Mouse (Mus musculus) MEL (cell line): ENCODE results near the gene Akt1. TPM values are rescaled to one million over a fixed set of nuclear protein-coding genes. Genes with fewer than 3 reads are reported as not detected.
A peak's percentile ranks its signal among the peaks of the same experiment; 100 is the strongest.

Experiments
- DNase-seq: peaks from one replicate; pipeline ENCODE4 v3.0.0; 2011; ENCODE audit warnings: low read depth, low spot score
- H3K27ac ChIP-seq: 2 replicates; pipeline ENCODE4 v1.5.1; 2012; ENCODE audit warnings: low read depth, mild to moderate bottlenecking, control low read depth, low read length, moderate library complexity; ENCODE audit not compliant: control insufficient read depth
- H3K27me3 ChIP-seq, 2 experiments: fragments of 150-350 bp in 1 of 2; sonication (generic) in 1 of 2; 2 replicates each; pipeline ENCODE4 v1.6.1; 2012; ENCODE audit warnings: low read length in 2 of 2, mild to moderate bottlenecking in 2 of 2, improper control_type of control experiment in 1 of 2, moderate library complexity in 1 of 2; ENCODE audit not compliant: insufficient read depth in 2 of 2, control insufficient read depth in 1 of 2
- H3K36me3 ChIP-seq, 2 experiments: 2 replicates each; pipeline ENCODE4 v1.6.1; 2012 to 2014; ENCODE audit warnings: low read length in 2 of 2, improper control_type of control experiment in 1 of 2, inconsistent platforms in 1 of 2, mild to moderate bottlenecking in 1 of 2; ENCODE audit not compliant: insufficient read depth in 2 of 2, control insufficient read depth in 1 of 2
- H3K4me1 ChIP-seq, 2 experiments: fragments of 150-350 bp in 1 of 2; sonication (generic) in 1 of 2; 2 replicates each; pipeline ENCODE4 v1.6.1; 2012; ENCODE audit warnings: low read length in 2 of 2, improper control_type of control experiment in 1 of 2, mild to moderate bottlenecking in 1 of 2; ENCODE audit not compliant: insufficient read depth in 2 of 2, control insufficient read depth in 1 of 2
- H3K4me3 ChIP-seq, 2 experiments: fragments of 150-350 bp in 1 of 2; sonication (generic) in 1 of 2; 2 replicates each; pipeline ENCODE4 v1.5.1; 2012; ENCODE audit warnings: low read depth in 2 of 2, low read length in 2 of 2, mild to moderate bottlenecking in 2 of 2, moderate library complexity in 2 of 2, control low read depth in 1 of 2, improper control_type of control experiment in 1 of 2; ENCODE audit not compliant: control insufficient read depth in 1 of 2, insufficient read depth in 1 of 2
- H3K79me2 ChIP-seq: 2 replicates; pipeline ENCODE4 v1.6.1; 2012; ENCODE audit warnings: mild to moderate bottlenecking, low read length, moderate library complexity; ENCODE audit not compliant: control insufficient read depth, poor library complexity, insufficient read depth
- H3K9ac ChIP-seq: 2 replicates; pipeline ENCODE4 v1.6.1; 2012; ENCODE audit warnings: low read depth, mild to moderate bottlenecking, control low read depth, low read length, moderate library complexity; ENCODE audit not compliant: control insufficient read depth, poor library complexity, severe bottlenecking
- H3K9me3 ChIP-seq: fragments of 150-350 bp; sonication (generic); replicated peaks from 2 replicates; pipeline ENCODE4 v1.6.1; 2012; ENCODE audit warnings: mild to moderate bottlenecking, low read length, improper control_type of control experiment, moderate library complexity; ENCODE audit not compliant: insufficient read depth
- CHD1 ChIP-seq: IDR thresholded peaks from 2 replicates; pipeline ENCODE4 v1.6.1; 2012; ENCODE audit warnings: low read depth, mild to moderate bottlenecking, inconsistent platforms, low read length, improper control_type of control experiment
- CHD2 ChIP-seq: IDR thresholded peaks from 2 replicates; pipeline ENCODE4 v1.6.1; 2011; ENCODE audit warnings: low read length, improper control_type of control experiment
- CTCF ChIP-seq, 3 experiments: IDR thresholded peaks in 2 of 3; conservative IDR thresholded peaks in 1 of 3; 2 replicates each; pipeline ENCODE4 v1.5.1; 2011 to 2012; ENCODE audit warnings: low read length in 3 of 3, low read depth in 2 of 3, mild to moderate bottlenecking in 2 of 3, improper control_type of control experiment in 1 of 3, inconsistent platforms in 1 of 3, mixed read lengths in 1 of 3, moderate library complexity in 1 of 3; ENCODE audit not compliant: control insufficient read depth in 1 of 3, insufficient read depth in 1 of 3, poor library complexity in 1 of 3, severe bottlenecking in 1 of 3
- E2F4 ChIP-seq: IDR thresholded peaks from 2 replicates; pipeline ENCODE4 v1.6.1; 2011; ENCODE audit warnings: low read depth, low read length, improper control_type of control experiment, borderline replicate concordance
- ELF1 ChIP-seq: IDR thresholded peaks from 2 replicates; pipeline ENCODE4 v1.6.1; 2014; ENCODE audit warnings: low read depth, mild to moderate bottlenecking, inconsistent platforms, low read length, improper control_type of control experiment, moderate library complexity
- EP300 ChIP-seq, 2 experiments: IDR thresholded peaks; 2 replicates each; pipeline ENCODE4 v1.6.1; 2011; ENCODE audit warnings: improper control_type of control experiment in 2 of 2, low read length in 2 of 2, low read depth in 1 of 2, mild to moderate bottlenecking in 1 of 2
- ETS1 ChIP-seq: IDR thresholded peaks from 2 replicates; pipeline ENCODE4 v1.6.1; 2012; ENCODE audit warnings: low read depth, mild to moderate bottlenecking, inconsistent platforms, low read length, improper control_type of control experiment, moderate library complexity
- GABPA ChIP-seq: IDR thresholded peaks from 2 replicates; pipeline ENCODE4 v1.6.1; 2012; ENCODE audit warnings: low read depth, mild to moderate bottlenecking, inconsistent platforms, low read length, improper control_type of control experiment, moderate library complexity
- MAZ ChIP-seq: IDR thresholded peaks from 2 replicates; pipeline ENCODE4 v1.6.1; 2012; ENCODE audit warnings: low read depth, mild to moderate bottlenecking, inconsistent platforms, low read length, improper control_type of control experiment
- MEF2A ChIP-seq: IDR thresholded peaks from 2 replicates; pipeline ENCODE4 v1.6.1; 2014; ENCODE audit warnings: low read depth, mild to moderate bottlenecking, inconsistent platforms, low read length, improper control_type of control experiment; ENCODE audit not compliant: poor library complexity, insufficient replicate concordance, severe bottlenecking; ENCODE audit errors: extremely low read depth
- MXI1 ChIP-seq: IDR thresholded peaks from 2 replicates; pipeline ENCODE4 v1.6.1; 2011; ENCODE audit warnings: mild to moderate bottlenecking, low read depth, low read length, improper control_type of control experiment
- MYB ChIP-seq: IDR thresholded peaks from 2 replicates; pipeline ENCODE4 v1.6.1; 2011; ENCODE audit warnings: mild to moderate bottlenecking, low read depth, low read length, improper control_type of control experiment
- MYC ChIP-seq: IDR thresholded peaks from 2 replicates; pipeline ENCODE4 v1.6.1; 2011; ENCODE audit warnings: low read depth, mild to moderate bottlenecking, low read length, improper control_type of control experiment, moderate library complexity
- POLR2AphosphoS2 ChIP-seq: IDR thresholded peaks from 2 replicates; pipeline ENCODE4 v1.6.1; 2011; ENCODE audit warnings: low read length, improper control_type of control experiment
- POLR2AphosphoS5 ChIP-seq: IDR thresholded peaks from 2 replicates; pipeline ENCODE4 v1.6.1; 2012; ENCODE audit warnings: low read depth, borderline replicate concordance, mild to moderate bottlenecking, inconsistent platforms, low read length, moderate library complexity, mixed read lengths
- TAL1 ChIP-seq: IDR thresholded peaks from 2 replicates; pipeline ENCODE4 v1.6.1; 2012; ENCODE audit warnings: mild to moderate bottlenecking, inconsistent platforms, low read length, moderate library complexity, mixed read lengths
- UBTF ChIP-seq: IDR thresholded peaks from 2 replicates; pipeline ENCODE4 v1.6.1; 2012; ENCODE audit warnings: low read depth, mild to moderate bottlenecking, inconsistent platforms, low read length, improper control_type of control experiment, moderate library complexity, borderline replicate concordance; ENCODE audit not compliant: insufficient read depth
- ZKSCAN1 ChIP-seq: IDR thresholded peaks from 2 replicates; pipeline ENCODE4 v1.6.1; 2012; ENCODE audit warnings: low read depth, mild to moderate bottlenecking, inconsistent platforms, low read length, improper control_type of control experiment, moderate library complexity
- ZMIZ1 ChIP-seq: IDR thresholded peaks from 2 replicates; pipeline ENCODE4 v1.6.1; 2012; ENCODE audit warnings: low read depth, mild to moderate bottlenecking, inconsistent platforms, low read length, improper control_type of control experiment, moderate library complexity
- ZNF384 ChIP-seq: IDR thresholded peaks from 2 replicates; pipeline ENCODE4 v1.6.1; 2012; ENCODE audit warnings: low read depth, mild to moderate bottlenecking, inconsistent platforms, low read length, improper control_type of control experiment
- polyA plus RNA-seq, 2 experiments: library from polyadenylated mRNA; stranded (reverse) in 1 of 2; unstranded in 1 of 2; fragments of >175 nt in 1 of 2; fragments of >200 nt in 1 of 2; gene quantifications; 2 replicates each; pipeline versions ENCODE4 v1.2.1 to v1.2.4; 2012; ENCODE audit warnings: low replicate concordance in 2 of 2, low read depth in 1 of 2; ENCODE audit not compliant: insufficient read length in 2 of 2, insufficient read depth in 1 of 2, missing spikeins in 1 of 2
- total RNA-seq: library from RNA; depleted of rRNA; stranded (reverse); fragments of 300-350 nt; gene quantifications from 2 replicates; pipeline ENCODE4 v1.2.3, GENCODE M21; 2012

The Akt1 gene
- total and polyA plus RNA-seq, 3 experiments, result 322 to 827 (median 764) TPM

DNA sequence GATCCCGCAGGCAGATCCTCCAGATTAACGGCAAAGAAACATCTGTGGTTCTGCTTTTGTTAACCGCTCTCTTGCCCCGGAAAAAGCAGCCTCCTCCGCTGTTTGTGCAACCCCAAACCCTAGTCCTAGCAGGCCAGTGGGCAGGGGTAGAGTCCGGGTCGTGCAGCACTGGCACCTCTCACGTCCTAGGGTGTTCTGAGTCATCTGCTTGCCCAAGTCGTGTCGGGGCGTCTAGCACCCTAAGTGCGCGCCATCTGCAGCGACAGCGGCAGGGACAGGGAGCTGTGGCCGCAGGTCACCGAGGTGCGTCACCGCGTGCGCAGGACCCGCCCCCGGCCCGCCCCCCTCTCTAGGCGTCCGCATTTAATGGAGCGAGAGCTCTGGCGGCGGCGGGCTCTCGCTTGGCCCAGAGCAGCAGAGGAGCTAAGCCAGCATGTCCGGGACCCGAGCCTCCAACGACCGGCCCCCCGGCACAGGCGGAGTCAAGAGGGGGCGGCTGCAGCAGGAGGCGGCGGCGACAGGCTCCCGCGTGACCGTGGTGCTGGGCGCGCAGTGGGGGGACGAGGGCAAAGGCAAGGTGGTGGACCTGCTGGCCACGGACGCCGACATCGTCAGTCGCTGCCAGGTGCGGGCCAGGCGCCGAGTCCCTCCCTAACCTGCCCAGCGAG is 54.9 kb downstream of the Akt1 start, which contains the start of gene Adssl1:
Gene Adssl1 (plus strand): TSS at position 360 of the 668 bp plus-strand sequence.
- TF ChIP-seq POLR2AphosphoS2, result no peak
- no peak for TF ChIP-seq ZKSCAN1
- TF ChIP-seq MEF2A, result no peak
- TF ChIP-seq ELF1, result no peak
- TF ChIP-seq CHD1, result no peak
- no peak for TF ChIP-seq MXI1
- no peak for TF ChIP-seq TAL1
- TF ChIP-seq CHD2, result no peak
- no peak for TF ChIP-seq MAZ
- TF ChIP-seq UBTF, result no peak
- no peak for TF ChIP-seq ZMIZ1
- no peak for TF ChIP-seq MYB
- TF ChIP-seq MYC, result no peak
- TF ChIP-seq E2F4, result no peak
- TF ChIP-seq ZNF384, result no peak
- TF ChIP-seq GABPA, result no peak
- no peak for TF ChIP-seq EP300 (IDR thresholded peaks at IDR 0.05; ENCODE audit: low read depth in 1 of 2, low read length in 2 of 2)
- no peak for TF ChIP-seq CTCF (IDR thresholded peaks at IDR 0.05 in 2 of 3, conservative IDR thresholded peaks at IDR 0.05 in 1 of 3; ENCODE audit: control insufficient read depth in 1 of 3, insufficient read depth in 1 of 3, low read depth in 2 of 3, low read length in 3 of 3, poor library complexity in 1 of 3, severe bottlenecking in 1 of 3)
- TF ChIP-seq ETS1, result no peak
- no peak for TF ChIP-seq POLR2AphosphoS5
- TF ChIP-seq, all 39 proteins: peak for 0
- Histone ChIP-seq H3K4me3 (peak within 1 kb of the TSS; percentile 56 to 64), H3K27ac (peak within 1 kb of the TSS; percentile 61), H3K27me3 (no peaks in the 10 kb centered on the region), H3K9me3 (no peaks in the 10 kb centered on the region), H3K4me1 (peaks cover 22 to 43% of the 10 kb centered on the region in 2 experiments), H3K9ac (peak within 1 kb of the TSS; percentile 73), H3K79me2 (peaks cover 6% of the 10 kb centered on the region; the same call in 1 of the 2 replicates), H3K36me3 (peaks cover 0 to 29% of the 10 kb centered on the region in 2 experiments; a peak in 2 of 4 replicates)
- peak; percentile 99 for DNase-seq
